ENCODE assay signal across 23 mouse cellular contexts in genomic region chr4:40889983-40890382, GRCm38 (mm10). TPM values are rescaled to one million over a fixed set of nuclear protein-coding genes. Genes with fewer than 3 reads are reported as not detected.
DNase-seq lines count a peak whose midpoint lies in the region; ATAC-seq and TF ChIP-seq lines count a peak whose summit lies in the region.
"Had no signal": no experiment of that assay in that cellular context is flagged by ENCODE, and none has a peak within 500 bp of the region (broad histone marks: within the 10 kb centered on the region; RNA-seq: fewer than 3 reads in every experiment).

No protein-coding gene starts in this region.

- TF ChIP-seq EP300 in heart, adult 2 months (IDR thresholded peaks at IDR 0.05; ENCODE audit: insufficient read depth, low read depth, low read length) = no peak

- intact Hi-C loops in heart, adult 2 months (cut with DNase I) = no loop called here

- 0 out of 2 replicates have a peak, but pooled peaks have one; percentile 37 for ATAC-seq in megakaryocyte progenitor cell, adult 5-6 weeks (replicated peaks; ENCODE audit: poor library complexity)
- no peak for ATAC-seq in liver, embryonic 11.5 days (replicated peaks; ENCODE audit: low FRiP score)
- ATAC-seq: CD4-positive, CD25-positive, alpha-beta regulatory T cell, adult 4 months; forebrain, embryonic 14.5 days; forebrain, postnatal 0 days had no signal

- H3K27ac ChIP-seq in heart, embryonic 10.5 days = peak overlapping the region; percentile 52; the same call in 1 of the 2 replicates
- no peak overlapping the region for H3K27ac ChIP-seq in heart, adult 2 months
- H3K27ac ChIP-seq in liver, embryonic 11.5 days (ENCODE audit: low read depth, low read length) = no peak overlapping the region
- H3K27ac ChIP-seq: forebrain, embryonic 10.5 days; hindbrain, embryonic 12.5 days; hindbrain, embryonic 15.5 days had no signal

- no peak overlapping the region for H3K9ac ChIP-seq in heart, adult 2 months (ENCODE audit: low read depth, low read length)
- no peak overlapping the region for H3K9ac ChIP-seq in liver, embryonic 11.5 days (ENCODE audit: low read depth, low read length)
- H3K9ac ChIP-seq: forebrain, postnatal 0 days; hindbrain, embryonic 12.5 days; hindbrain, embryonic 15.5 days had no signal

- TF ChIP-seq POLR2A in heart, adult 2 months (IDR thresholded peaks at IDR 0.05; ENCODE audit: insufficient read depth, low read depth, low read length) = no peak

- TF ChIP-seq CTCF in heart, adult 2 months (IDR thresholded peaks at IDR 0.05) = no peak

- 71% methylated on average over 4 of the region's 4 CpGs for WGBS in heart, embryonic 10.5 days
- 83% methylated on average over 4 of the region's 4 CpGs for WGBS in heart, adult 2 months
- WGBS in liver, embryonic 11.5 days = 86% methylated on average over 4 of the region's 4 CpGs

- no peak overlapping the region for H3K4me2 ChIP-seq in liver, embryonic 11.5 days
- H3K4me2 ChIP-seq: heart, embryonic 11.5 days; hindbrain, embryonic 12.5 days; hindbrain, embryonic 15.5 days had no signal

- no peak overlapping the region for H3K4me3 ChIP-seq in heart, embryonic 10.5 days
- H3K4me3 ChIP-seq in heart, adult 2 months = no peak overlapping the region
- no peak overlapping the region for H3K4me3 ChIP-seq in liver, embryonic 11.5 days (ENCODE audit: low read depth, low read length)
- H3K4me3 ChIP-seq: forebrain, embryonic 10.5 days; hindbrain, embryonic 12.5 days; hindbrain, embryonic 15.5 days had no signal

- no peaks in the 10 kb centered on the region for H3K9me3 ChIP-seq in heart, embryonic 10.5 days
- no peaks in the 10 kb centered on the region for H3K9me3 ChIP-seq in liver, embryonic 11.5 days (ENCODE audit: control insufficient read depth, low read length)
- H3K9me3 ChIP-seq: forebrain, embryonic 10.5 days; hindbrain, embryonic 12.5 days; hindbrain, embryonic 15.5 days had no signal

- no peaks in the 10 kb centered on the region for H3K79me2 ChIP-seq in heart, adult 2 months (replicated peaks; ENCODE audit: control insufficient read depth, insufficient read depth, low read length)

- DNase-seq in heart, embryonic 10.5 days (ENCODE audit: low spot score) = no peak
- DNase-seq in heart, adult 2 months = no peak
- peak; percentile 42 for DNase-seq in right cerebral cortex, adult 18-20 months
- no peak for DNase-seq in right cerebral cortex, postnatal 10 days (ENCODE audit: low spot score in 2 of 2)
- DNase-seq in liver, embryonic 11.5 days (ENCODE audit: low spot score) = no peak
- DNase-seq: cerebellum, adult 18-20 months; cerebellum, adult 9-10 months; cerebellum, postnatal 14 days; forebrain, postnatal 0 days had no signal

- H3K27me3 ChIP-seq in heart, embryonic 10.5 days (ENCODE audit: insufficient read depth, poor library complexity, severe bottlenecking) = no peaks in the 10 kb centered on the region
- H3K27me3 ChIP-seq in heart, adult 2 months (ENCODE audit: control insufficient read depth, insufficient read depth, low read length) = no peaks in the 10 kb centered on the region
- no peaks in the 10 kb centered on the region for H3K27me3 ChIP-seq in liver, embryonic 11.5 days (replicated peaks; ENCODE audit: control insufficient read depth, insufficient read depth, low read length)
- H3K27me3 ChIP-seq: hindbrain, embryonic 12.5 days; hindbrain, embryonic 15.5 days had no signal

- H3K4me1 ChIP-seq in heart, embryonic 10.5 days = peaks cover 17% of the 10 kb centered on the region; the same call in 1 of the 2 replicates
- no peaks in the 10 kb centered on the region for H3K4me1 ChIP-seq in heart, adult 2 months (ENCODE audit: control insufficient read depth, insufficient read depth, low read length)
- no peaks in the 10 kb centered on the region for H3K4me1 ChIP-seq in liver, embryonic 11.5 days (replicated peaks; ENCODE audit: control insufficient read depth, insufficient read depth, low read length)
- H3K4me1 ChIP-seq: forebrain, embryonic 10.5 days; hindbrain, embryonic 12.5 days; hindbrain, embryonic 15.5 days had no signal

- H3K36me3 ChIP-seq in heart, embryonic 10.5 days = no peaks in the 10 kb centered on the region
- H3K36me3 ChIP-seq in heart, adult 2 months (ENCODE audit: control insufficient read depth, insufficient read depth, low read length) = no peaks in the 10 kb centered on the region
- no peaks in the 10 kb centered on the region for H3K36me3 ChIP-seq in liver, embryonic 11.5 days (ENCODE audit: control insufficient read depth, insufficient read depth, low read length)
- H3K36me3 ChIP-seq: forebrain, embryonic 10.5 days; hindbrain, embryonic 12.5 days; hindbrain, embryonic 15.5 days had no signal

RNA-seq across cellular contexts. Expression of gene Spink4, which starts 29.9 kb away (rescaled TPM):
- polyA plus RNA-seq in heart, embryonic 10.5 days (2016; fragmentation: Nextera tagmentation; extraction: Ambion mirVana) = 6.2 and 10.2 TPM in 2 replicates
- total RNA-seq in heart, adult 2 months (2021) = under 1 TPM in 1 of 2 experiments, not detected in 1; 0.68 TPM
- polyA plus RNA-seq in heart, adult 2 months (2012; rRNA removed) = 1.7 and 3.6 TPM in 2 replicates
- not detected in 2 replicates for total RNA-seq in megakaryocyte progenitor cell, adult 5-6 weeks (2015)
- not detected in 2 replicates for total RNA-seq in megakaryocyte progenitor cell, adult 5-6 weeks (2017)
- polyA plus RNA-seq in liver, embryonic 11.5 days (2014; fragmentation: Nextera tagmentation; extraction: Ambion mirVana) = not detected in 2 replicates
- total RNA-seq: forebrain, postnatal 0 days; gastrocnemius, adult 18-20 months; gastrocnemius, postnatal 25 days; heart, adult 18-20 months; hematopoietic stem cell, adult 5-6 weeks had no signal
- polyA plus RNA-seq: C2C12; CD4-positive, CD25-positive, alpha-beta regulatory T cell, adult 4 months; embryonic facial prominence, embryonic 11.5 days; embryonic facial prominence, embryonic 14.5 days; forebrain, embryonic 10.5 days; forebrain, embryonic 14.5 days; forebrain, postnatal 0 days; hindbrain, embryonic 12.5 days; hindbrain, embryonic 15.5 days had no signal

RNA-seq across cellular contexts. Expression of gene B4galt1, which starts 36.2 kb away (rescaled TPM):
- 38.1 and 47.1 TPM in 2 replicates for polyA plus RNA-seq in heart, embryonic 10.5 days (2016; fragmentation: Nextera tagmentation; extraction: Ambion mirVana)
- 10 to 100 TPM; 68.7 to 69.7 TPM for total RNA-seq in heart, adult 2 months (2021)
- polyA plus RNA-seq in heart, adult 2 months (2012; rRNA removed) = 42.6 and 57.4 TPM in 2 replicates
- total RNA-seq in megakaryocyte progenitor cell, adult 5-6 weeks (2015) = 69.8 and 71.5 TPM in 2 replicates
- total RNA-seq in megakaryocyte progenitor cell, adult 5-6 weeks (2017) = 41.2 and 46.5 TPM in 2 replicates
- polyA plus RNA-seq in liver, embryonic 11.5 days (2014; fragmentation: Nextera tagmentation; extraction: Ambion mirVana) = 49.0 and 50.4 TPM in 2 replicates

RNA-seq across cellular contexts. Expression of gene Bag1, which starts 58.1 kb away (rescaled TPM):
- polyA plus RNA-seq in heart, embryonic 10.5 days (2016; fragmentation: Nextera tagmentation; extraction: Ambion mirVana) = 181 and 209 TPM in 2 replicates
- 100 to 1,000 TPM; 263 to 301 TPM for total RNA-seq in heart, adult 2 months (2021)
- 88.7 and 97.0 TPM in 2 replicates for polyA plus RNA-seq in heart, adult 2 months (2012; rRNA removed)
- 163 and 167 TPM in 2 replicates for total RNA-seq in megakaryocyte progenitor cell, adult 5-6 weeks (2015)
- total RNA-seq in megakaryocyte progenitor cell, adult 5-6 weeks (2017) = 361 and 403 TPM in 2 replicates
- polyA plus RNA-seq in liver, embryonic 11.5 days (2014; fragmentation: Nextera tagmentation; extraction: Ambion mirVana) = 219 and 225 TPM in 2 replicates

RNA-seq across cellular contexts. Expression of gene Chmp5, which starts 58.2 kb away (rescaled TPM):
- 72.3 and 76.7 TPM in 2 replicates for polyA plus RNA-seq in heart, embryonic 10.5 days (2016; fragmentation: Nextera tagmentation; extraction: Ambion mirVana)
- total RNA-seq in heart, adult 2 months (2021) = 10 to 100 TPM; 32.7 to 36.6 TPM
- 12.7 and 21.5 TPM in 2 replicates for polyA plus RNA-seq in heart, adult 2 months (2012; rRNA removed)
- total RNA-seq in megakaryocyte progenitor cell, adult 5-6 weeks (2015) = 52.0 and 55.4 TPM in 2 replicates
- total RNA-seq in megakaryocyte progenitor cell, adult 5-6 weeks (2017) = 81.4 and 87.2 TPM in 2 replicates
- polyA plus RNA-seq in liver, embryonic 11.5 days (2014; fragmentation: Nextera tagmentation; extraction: Ambion mirVana) = 70.7 and 74.6 TPM in 2 replicates
